Mouse (Mus musculus) embryonic facial prominence, embryonic 11.5 days (tissue): ENCODE measurements at regions not wholly inside any gene's neighbourhood (a gene's known extent, or its start where the extent isn't known, plus 50 kb on each side); places are given as distances from the start of the nearest gene placed in this dataset.

Experiments used
- ATAC-seq: fragments of 200-750 bp; cut with Nextera tagmentation; replicated peaks from 2 replicates; pipeline ENCODE4 v1.8.0; 2017; ENCODE audit warnings: low read depth; ENCODE audit not compliant: insufficient number of reproducible peaks, low FRiP score, low TSS enrichment
- DNase-seq: peaks from one replicate; pipeline ENCODE4 v3.0.0-alpha.2; 2015; ENCODE audit warnings: low spot score
- H3K27ac ChIP-seq: fragments of 300-500 bp; sonication (generic); replicated peaks from 2 replicates; pipeline ENCODE4 v1.5.1; 2014; ENCODE audit warnings: mild to moderate bottlenecking, low read depth, low read length, control low read depth
- H3K27me3 ChIP-seq: fragments of 300-500 bp; sonication (generic); 2 replicates; pipeline ENCODE4 v1.6.1; 2014; ENCODE audit warnings: mild to moderate bottlenecking, low read length, moderate library complexity, mixed read lengths; ENCODE audit not compliant: control insufficient read depth, insufficient read depth
- H3K36me3 ChIP-seq: fragments of 300-500 bp; sonication (generic); replicated peaks from 2 replicates; pipeline ENCODE4 v1.6.1; 2014; ENCODE audit warnings: low read depth, mild to moderate bottlenecking, low read length, moderate library complexity, mixed read lengths; ENCODE audit not compliant: control insufficient read depth, insufficient read depth
- H3K4me1 ChIP-seq: fragments of 300-500 bp; sonication (generic); 2 replicates; pipeline ENCODE4 v1.6.1; 2014; ENCODE audit warnings: low read length, mixed read lengths; ENCODE audit not compliant: control insufficient read depth, insufficient read depth
- H3K4me2 ChIP-seq: fragments of 300-500 bp; sonication (generic); 2 replicates; pipeline ENCODE4 v1.6.1; 2014; ENCODE audit warnings: low read depth, mild to moderate bottlenecking, control low read depth, low read length, moderate library complexity
- H3K4me3 ChIP-seq: fragments of 300-500 bp; sonication (generic); 2 replicates; pipeline ENCODE4 v1.5.1; 2014; ENCODE audit warnings: low read depth, low read length, control low read depth
- H3K9ac ChIP-seq: fragments of 300-500 bp; sonication (generic); replicated peaks from 2 replicates; pipeline ENCODE4 v1.6.1; 2014; ENCODE audit warnings: mild to moderate bottlenecking, control low read depth, low read length
- H3K9me3 ChIP-seq: fragments of 300-500 bp; sonication (generic); replicated peaks from 2 replicates; pipeline ENCODE4 v1.6.1; 2016; ENCODE audit warnings: mild to moderate bottlenecking, low read length, inconsistent platforms, mixed read lengths; ENCODE audit not compliant: control insufficient read depth
- WGBS: fragments of 180-500 bp; shearing (Covaris S2); extraction: QIAGEN DNeasy Blood & Tissue Kit; methylation state at CpG from one replicate; pipeline ENCODE4 v1.1.7; 2014; 5-methylcytosine and 5-hydroxymethylcytosine counted together

DNA sequence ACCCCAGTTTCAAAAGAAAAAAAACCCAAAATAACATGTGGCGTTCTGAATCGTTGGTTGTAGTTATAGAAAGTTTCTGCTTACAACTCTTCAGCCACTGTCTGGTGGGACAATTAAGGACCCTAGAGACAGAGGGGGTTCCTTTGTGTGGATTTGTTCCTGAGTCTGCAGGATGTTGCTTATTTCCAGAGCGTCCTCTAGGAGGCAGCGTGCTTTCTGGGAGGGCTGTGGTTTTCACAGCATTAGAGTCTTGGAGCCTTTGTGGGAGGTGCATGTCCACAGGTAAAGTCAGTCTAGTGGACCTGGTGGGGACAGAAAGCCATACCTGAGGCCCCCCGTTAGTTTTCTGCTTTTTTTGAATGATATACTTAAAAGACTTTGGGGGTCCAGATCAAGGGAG, 165.8 kb upstream of the Eef2kmt start:
- Histone ChIP-seq H3K4me2 (no peak overlapping the region), H3K4me3 (no peak overlapping the region), H3K9me3 (no peaks in the 10 kb centered on the region), H3K27me3 (no peaks in the 10 kb centered on the region), H3K36me3 (no peaks in the 10 kb centered on the region), H3K27ac (no peak overlapping the region), H3K4me1 (no peaks in the 10 kb centered on the region), H3K9ac (no peak overlapping the region)
- DNase-seq (no peak), ATAC-seq (no peak)
- 76% methylated on average over 5 of the region's 5 CpGs for WGBS

GRCm38 (mm10) chr16:5419467-5419866, 163.7 kb upstream of the Eef2kmt start:
- H3K4me1 ChIP-seq: no peaks in the 10 kb centered on the region
- ATAC-seq (no peak), DNase-seq (no peak)
- 83% methylated on average over 3 of the region's 3 CpGs for WGBS
- H3K27ac ChIP-seq: no peak overlapping the region
- H3K27me3 ChIP-seq: no peaks in the 10 kb centered on the region
- H3K4me2 ChIP-seq: no peak overlapping the region
- no peaks in the 10 kb centered on the region for H3K9me3 ChIP-seq
- no peak overlapping the region for H3K9ac ChIP-seq
- H3K36me3 ChIP-seq: no peaks in the 10 kb centered on the region
- no peak overlapping the region for H3K4me3 ChIP-seq

DNA sequence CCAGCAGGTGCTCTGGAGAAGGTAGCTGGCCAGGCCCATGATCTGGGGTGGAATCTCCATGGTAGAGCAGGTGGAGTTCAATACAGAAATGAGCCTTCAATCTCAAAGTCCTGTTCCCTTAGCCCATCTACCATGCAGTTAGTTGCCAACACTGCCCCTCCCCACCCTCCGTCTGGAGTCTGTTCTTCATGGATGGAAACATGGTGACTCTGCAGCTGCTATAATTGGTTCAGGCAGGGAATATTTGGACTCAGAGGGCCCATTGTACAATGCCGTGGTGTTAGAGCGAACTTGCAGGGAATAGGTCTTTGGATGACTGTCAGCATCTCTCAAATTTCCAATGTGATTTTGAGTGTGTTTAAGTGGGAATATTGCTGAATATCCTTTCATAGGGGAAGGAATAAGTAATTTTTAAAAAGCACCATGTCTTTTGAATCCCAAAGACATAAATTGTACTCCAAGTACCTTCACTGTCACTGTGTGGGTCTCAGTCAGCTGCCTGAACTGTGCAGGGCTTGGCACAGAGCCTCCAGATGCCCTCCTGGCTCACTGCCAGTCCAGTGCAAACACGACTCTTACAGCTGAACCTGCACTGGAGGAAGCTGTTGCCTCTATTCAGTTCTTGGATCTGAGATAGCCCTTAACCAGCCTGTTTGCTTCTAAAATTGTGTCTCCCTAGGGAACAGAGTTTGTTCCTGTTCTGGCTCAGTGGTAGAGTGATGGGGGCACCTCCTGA, 162.8 kb upstream of the Eef2kmt start:
- Histone ChIP-seq H3K27ac (no peak overlapping the region), H3K27me3 (no peaks in the 10 kb centered on the region), H3K36me3 (no peaks in the 10 kb centered on the region), H3K4me1 (no peaks in the 10 kb centered on the region), H3K9ac (no peak overlapping the region), H3K4me2 (no peak overlapping the region), H3K9me3 (no peaks in the 10 kb centered on the region), H3K4me3 (no peak overlapping the region)
- ATAC-seq: no peak
- WGBS: 72% methylated on average over 4 of the region's 4 CpGs
- no peak for DNase-seq

DNA sequence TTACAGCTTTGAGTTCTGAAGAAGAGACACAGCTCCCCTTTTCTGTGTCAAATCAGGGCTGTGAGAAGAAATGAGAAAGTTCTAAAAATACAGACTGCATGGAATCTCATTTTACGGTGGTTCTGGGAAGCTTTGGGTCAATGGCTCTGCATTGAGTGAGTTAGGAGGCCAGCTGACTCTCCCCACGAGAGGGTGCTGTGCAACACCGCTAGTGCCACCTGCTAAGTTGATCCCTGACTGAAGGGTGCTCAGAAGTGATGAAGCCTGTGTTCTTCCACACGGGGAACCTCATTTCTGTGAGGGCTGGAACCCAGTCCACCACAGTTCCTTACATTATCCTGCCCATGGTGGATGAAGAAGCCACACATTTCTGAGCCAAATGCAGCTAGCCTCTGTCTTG, 159.5 kb upstream of the Eef2kmt start:
- Histone ChIP-seq H3K4me1 (no peaks in the 10 kb centered on the region), H3K9me3 (no peaks in the 10 kb centered on the region), H3K4me3 (no peak overlapping the region), H3K27ac (no peak overlapping the region), H3K36me3 (no peaks in the 10 kb centered on the region), H3K4me2 (no peak overlapping the region), H3K9ac (no peak overlapping the region), H3K27me3 (no peaks in the 10 kb centered on the region)
- DNase-seq: no peak
- WGBS: 85% methylated on average over 4 of the region's 4 CpGs
- ATAC-seq: no peak

- no peaks in the 10 kb centered on the region for H3K36me3 ChIP-seq
- 73% methylated on average over 5 of the region's 5 CpGs for WGBS
- no peaks in the 10 kb centered on the region for H3K4me1 ChIP-seq
- ATAC-seq (no peak), DNase-seq (no peak)
- no peak overlapping the region for H3K9ac ChIP-seq
- no peak overlapping the region for H3K4me3 ChIP-seq
- H3K27me3 ChIP-seq: no peaks in the 10 kb centered on the region
- no peak overlapping the region for H3K27ac ChIP-seq
- no peaks in the 10 kb centered on the region for H3K9me3 ChIP-seq
- H3K4me2 ChIP-seq: no peak overlapping the region
Measured at GRCm38 (mm10) chr16:5411819-5412385, 156.1 kb upstream of the Eef2kmt start.

- Histone ChIP-seq H3K36me3 (no peaks in the 10 kb centered on the region), H3K4me3 (no peak overlapping the region), H3K4me2 (no peak overlapping the region), H3K9me3 (no peaks in the 10 kb centered on the region), H3K27me3 (no peaks in the 10 kb centered on the region), H3K4me1 (no peaks in the 10 kb centered on the region), H3K27ac (no peak overlapping the region), H3K9ac (no peak overlapping the region)
- 10% methylated on average over 11 of the region's 11 CpGs for WGBS
- ATAC-seq (no peak), DNase-seq (peak; percentile 81)
Measured at GRCm38 (mm10) chr16:5406711-5407110, 150.9 kb upstream of the Eef2kmt start.

DNA sequence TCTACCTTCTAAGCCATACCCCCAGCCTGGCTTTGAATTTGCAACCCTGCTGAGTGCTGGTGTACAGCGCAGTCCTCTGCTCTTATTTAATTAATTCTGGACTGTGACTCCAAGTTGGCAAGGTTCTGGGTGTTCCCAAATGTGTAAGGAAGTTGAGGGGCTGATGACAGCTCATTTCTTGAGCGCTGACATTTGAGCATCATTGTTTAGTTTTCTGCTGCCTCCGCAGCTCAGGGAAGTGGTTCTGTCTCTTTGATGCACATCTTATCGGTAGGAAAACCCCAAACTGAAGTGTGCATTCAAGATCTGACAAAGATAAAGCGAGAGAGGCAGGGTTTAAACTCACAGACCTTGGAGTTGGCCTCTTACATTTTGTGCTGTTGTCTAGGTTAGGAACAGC, 137.6 kb upstream of the Eef2kmt start:
- DNase-seq (no peak), ATAC-seq (no peak)
- Histone ChIP-seq H3K4me2 (no peak overlapping the region), H3K27ac (no peak overlapping the region), H3K36me3 (no peaks in the 10 kb centered on the region), H3K9me3 (no peaks in the 10 kb centered on the region), H3K27me3 (no peaks in the 10 kb centered on the region), H3K9ac (no peak overlapping the region), H3K4me1 (no peaks in the 10 kb centered on the region), H3K4me3 (no peak overlapping the region)
- 82% methylated on average over 5 of the region's 5 CpGs for WGBS

DNA sequence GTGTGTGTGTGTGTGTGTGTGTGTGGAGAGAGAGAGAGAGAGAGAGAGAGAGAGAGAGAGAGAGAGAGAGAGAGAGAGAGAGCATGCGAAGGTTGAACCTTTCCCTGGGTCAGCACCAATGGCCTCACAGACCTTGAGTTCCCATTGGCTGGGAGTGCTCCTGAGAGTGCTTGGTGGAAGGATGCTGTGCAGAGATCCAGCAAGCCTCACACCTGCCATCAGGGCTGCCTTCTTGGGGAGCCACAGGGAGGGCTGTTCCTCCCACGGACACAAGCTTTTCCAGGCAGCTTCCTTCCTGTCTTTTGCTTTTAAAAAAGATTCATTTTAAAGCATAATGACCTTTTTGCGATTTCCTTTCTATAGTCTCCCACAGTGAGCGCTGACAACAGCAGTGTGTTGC, 127.1 kb upstream of the Eef2kmt start:
- H3K4me1 ChIP-seq: no peaks in the 10 kb centered on the region
- no peaks in the 10 kb centered on the region for H3K36me3 ChIP-seq
- no peak overlapping the region for H3K4me3 ChIP-seq
- H3K4me2 ChIP-seq: no peak overlapping the region
- no peak for ATAC-seq
- H3K9me3 ChIP-seq: no peaks in the 10 kb centered on the region
- H3K9ac ChIP-seq: no peak overlapping the region
- whole genome bisulfite sequencing: 47% methylated on average over 4 of the region's 4 CpGs
- no peak overlapping the region for H3K27ac ChIP-seq
- no peak for DNase-seq
- no peaks in the 10 kb centered on the region for H3K27me3 ChIP-seq
